Mouse (Mus musculus): ENCODE data around the gene Il1f8.

DNA sequence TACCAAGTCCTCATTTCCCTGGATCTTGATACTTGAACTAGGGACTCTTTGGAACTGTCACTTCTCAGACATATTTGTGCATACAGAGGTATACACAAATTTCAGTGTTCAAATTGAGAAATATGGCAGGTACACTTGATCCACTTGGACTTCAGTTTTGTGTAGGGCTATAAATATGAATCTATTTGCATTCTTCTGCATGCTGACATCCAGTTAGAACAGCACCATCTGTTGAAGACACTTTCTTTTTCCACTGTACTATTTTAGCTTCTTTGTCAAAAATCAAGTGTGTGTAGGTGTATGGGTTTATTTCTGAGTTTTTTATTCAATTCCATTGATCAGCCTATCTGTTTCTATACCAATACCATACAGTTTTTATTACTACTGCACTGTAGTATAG lies 43.9 kb upstream of the Il1f8 start:
- no peak for TF ChIP-seq GATA1 (IDR thresholded peaks at IDR 0.05; ENCODE audit: low read length)
- TF ChIP-seq TAL1 (IDR thresholded peaks at IDR 0.05; ENCODE audit: low read length) = no peak
